Mouse (Mus musculus) embryo, embryonic 11 days (tissue): ENCODE results near the gene Olfr1335.
"Not testable (repeated sequence)": the region's sequence is repeated elsewhere in the genome, so short reads cannot be mapped to it uniquely, and the experiment has no call there.

ENCODE experiments used
- DNase-seq: peaks from one replicate; pipeline ENCODE4 v3.0.0-alpha.2; 2015

The Olfr1335 gene

GRCm38 (mm10) chr4:118809844-118810243 lies at the start of gene Olfr1335:
Gene Olfr1335, minus strand, starts transcription at chr4:118809944.
- no peak for DNase-seq

- DNase-seq: no peak
Observed at GRCm38 (mm10) chr4:118836179-118836578, 26.4 kb upstream of the Olfr1335 start, which contains the start of gene Olfr1333. Gene Olfr1333, minus strand, starts transcription at chr4:118836279.

DNA sequence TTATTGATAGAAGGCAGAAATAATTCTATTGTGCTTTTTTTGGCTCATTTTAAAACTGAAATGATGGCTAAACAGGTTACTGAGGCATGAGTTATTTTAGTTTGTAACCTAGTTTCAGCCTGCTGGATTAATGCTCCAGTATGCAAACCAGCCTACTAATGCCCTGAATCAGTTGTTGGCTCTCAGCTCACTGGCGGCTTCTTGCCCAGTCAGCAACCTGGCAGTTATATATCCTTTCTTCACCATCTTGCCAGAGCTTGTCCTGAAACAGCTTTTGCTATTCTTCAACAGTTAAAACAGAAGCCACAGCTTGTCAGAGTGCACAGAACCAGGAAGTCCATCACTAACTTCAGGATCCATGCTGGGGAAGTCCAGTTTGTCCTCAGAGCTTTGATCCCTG lies 9.2 kb upstream of the Olfr1335 start:
- DNase-seq: no peak

GRCm38 (mm10) chr4:118792796-118793195 lies 16.9 kb downstream of the Olfr1335 start:
- not testable (repeated sequence) for DNase-seq

GRCm38 (mm10) chr4:118782486-118782885 lies 27.3 kb downstream of the Olfr1335 start, which contains the start of gene Olfr1337:
Gene Olfr1337, minus strand, starts transcription at chr4:118782586.
- DNase-seq: no peak
